Mouse (Mus musculus) CH12.LX (cell line): ENCODE measurements around the gene Ncf4.

Experiments
- CTCF ChIP-seq, 2 experiments: IDR thresholded peaks in 1 of 2; conservative IDR thresholded peaks in 1 of 2; 2 replicates each; pipeline ENCODE4 v1.5.1; 2011 to 2012; ENCODE audit warnings: low read depth in 2 of 2, low read length in 2 of 2, improper control_type of control experiment in 1 of 2, inconsistent platforms in 1 of 2, mild to moderate bottlenecking in 1 of 2, moderate library complexity in 1 of 2
- EP300 ChIP-seq: IDR thresholded peaks from 2 replicates; pipeline ENCODE4 v1.6.1; 2011; ENCODE audit warnings: low read length, improper control_type of control experiment
- ETS1 ChIP-seq: conservative IDR thresholded peaks from 2 replicates; pipeline ENCODE4 v1.6.1; 2012; ENCODE audit warnings: low read depth, mild to moderate bottlenecking, inconsistent platforms, low read length, improper control_type of control experiment, moderate library complexity
- HCFC1 ChIP-seq: IDR thresholded peaks from 2 replicates; pipeline ENCODE4 v1.6.1; 2012; ENCODE audit warnings: low read depth, mild to moderate bottlenecking, inconsistent platforms, low read length, improper control_type of control experiment
- MAFK ChIP-seq: IDR thresholded peaks from 2 replicates; pipeline ENCODE4 v1.6.1; 2011; ENCODE audit warnings: low read length, improper control_type of control experiment; ENCODE audit not compliant: insufficient replicate concordance
- NRF1 ChIP-seq: IDR thresholded peaks from 2 replicates; pipeline ENCODE4 v1.6.1; 2014; ENCODE audit warnings: low read depth, mild to moderate bottlenecking, inconsistent platforms, low read length, improper control_type of control experiment, moderate library complexity
- POLR2A ChIP-seq: IDR thresholded peaks from 2 replicates; pipeline ENCODE4 v1.6.1; 2011; ENCODE audit warnings: low read depth, mild to moderate bottlenecking, improper control_type of control experiment, low read length
- SIN3A ChIP-seq: IDR thresholded peaks from 2 replicates; pipeline ENCODE4 v1.6.1; 2012; ENCODE audit warnings: low read length, improper control_type of control experiment, inconsistent platforms
- TCF12 ChIP-seq: IDR thresholded peaks from 2 replicates; pipeline ENCODE4 v1.6.1; 2014; ENCODE audit warnings: low read depth, mild to moderate bottlenecking, inconsistent platforms, low read length, improper control_type of control experiment
- ZC3H11A ChIP-seq: IDR thresholded peaks from 2 replicates; pipeline ENCODE4 v1.6.1; 2012; ENCODE audit warnings: low read depth, mild to moderate bottlenecking, inconsistent platforms, low read length, improper control_type of control experiment

DNA sequence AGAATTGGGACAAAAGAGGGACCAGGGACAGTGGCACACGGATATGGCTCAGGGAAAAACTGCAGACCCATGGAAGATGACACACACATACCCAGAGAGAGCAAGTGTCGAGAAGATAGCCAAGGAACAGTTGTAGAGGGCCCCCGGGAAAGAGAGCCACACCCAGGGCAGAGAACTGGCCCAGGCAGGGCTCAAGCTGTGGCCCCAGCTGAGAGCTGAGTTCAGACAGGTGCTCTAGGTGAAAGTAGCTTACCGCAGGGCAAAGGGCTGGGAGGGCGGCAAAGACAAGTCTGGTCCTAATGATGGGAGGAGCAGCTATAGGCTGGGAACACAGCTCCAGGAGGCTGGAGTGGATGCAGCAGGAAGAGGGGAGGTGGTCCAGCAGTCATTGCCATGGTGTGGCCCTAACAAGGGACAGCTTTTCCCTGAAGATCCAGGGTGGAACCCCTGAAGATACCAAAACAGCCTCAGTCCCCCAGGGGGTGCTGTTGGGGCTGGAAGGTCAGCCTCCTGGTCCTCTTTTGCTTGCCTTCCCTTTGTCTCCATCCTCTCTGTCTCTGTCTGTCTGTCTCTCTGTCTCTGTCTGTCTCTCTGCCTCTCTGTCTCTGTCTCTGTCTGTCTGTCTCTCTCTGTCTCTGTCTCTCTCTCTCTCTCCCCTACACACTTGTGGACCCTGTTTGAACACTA is 9.6 kb upstream of the Ncf4 start:
- TF ChIP-seq CTCF (conservative IDR thresholded peaks at IDR 0.05 in 1 of 2, IDR thresholded peaks at IDR 0.05 in 1 of 2; ENCODE audit: low read depth in 2 of 2, low read length in 2 of 2): peak; percentile 20 to 60; a peak in 3 of 4 replicates
- TF ChIP-seq NRF1: no peak
- no peak for TF ChIP-seq POLR2A
- no peak for TF ChIP-seq MAFK
- no peak for TF ChIP-seq SIN3A
- no peak for TF ChIP-seq EP300
- TF ChIP-seq ZC3H11A: no peak
- no peak for TF ChIP-seq HCFC1
- no peak for TF ChIP-seq TCF12
- no peak for TF ChIP-seq ETS1
